Mouse (Mus musculus): ENCODE data around the gene Soga1.

The Soga1 gene

GRCm38 (mm10) chr2:156980059-156980458 is 99.0 kb downstream of the Soga1 start:
- H3K36me3 ChIP-seq (ENCODE audit: control insufficient read depth, insufficient read depth, low read length, poor library complexity, severe bottlenecking) = no peaks in the 10 kb centered on the region
- DNase-seq (ENCODE audit: low read depth, low spot score) = no peak
- H3K27me3 ChIP-seq (ENCODE audit: control insufficient read depth, insufficient read depth, low read length, poor library complexity, severe bottlenecking) = no peaks in the 10 kb centered on the region

- no peak for DNase-seq (ENCODE audit: low read depth, low spot score)
- Histone ChIP-seq H3K27me3 (ENCODE audit: control insufficient read depth, insufficient read depth, low read length, poor library complexity, severe bottlenecking) (no peaks in the 10 kb centered on the region), H3K36me3 (ENCODE audit: control insufficient read depth, insufficient read depth, low read length, poor library complexity, severe bottlenecking) (no peaks in the 10 kb centered on the region)
These were observed 102.3 kb downstream of the Soga1 start for GRCm38 (mm10) chr2:156976711-156977110.

- DNase-seq (ENCODE audit: low read depth, low spot score) = no peak
- H3K36me3 ChIP-seq (ENCODE audit: control insufficient read depth, insufficient read depth, low read length, poor library complexity, severe bottlenecking) = no peaks in the 10 kb centered on the region
- H3K27me3 ChIP-seq (ENCODE audit: control insufficient read depth, insufficient read depth, low read length, poor library complexity, severe bottlenecking) = no peaks in the 10 kb centered on the region
These were observed 104.1 kb downstream of the Soga1 start for GRCm38 (mm10) chr2:156974967-156975366.

GRCm38 (mm10) chr2:156973316-156974100 is 105.5 kb downstream of the Soga1 start:
- no peaks in the 10 kb centered on the region for H3K36me3 ChIP-seq (ENCODE audit: control insufficient read depth, insufficient read depth, low read length, poor library complexity, severe bottlenecking)
- no peak for DNase-seq (ENCODE audit: low read depth, low spot score)
- no peaks in the 10 kb centered on the region for H3K27me3 ChIP-seq (ENCODE audit: control insufficient read depth, insufficient read depth, low read length, poor library complexity, severe bottlenecking)

DNA sequence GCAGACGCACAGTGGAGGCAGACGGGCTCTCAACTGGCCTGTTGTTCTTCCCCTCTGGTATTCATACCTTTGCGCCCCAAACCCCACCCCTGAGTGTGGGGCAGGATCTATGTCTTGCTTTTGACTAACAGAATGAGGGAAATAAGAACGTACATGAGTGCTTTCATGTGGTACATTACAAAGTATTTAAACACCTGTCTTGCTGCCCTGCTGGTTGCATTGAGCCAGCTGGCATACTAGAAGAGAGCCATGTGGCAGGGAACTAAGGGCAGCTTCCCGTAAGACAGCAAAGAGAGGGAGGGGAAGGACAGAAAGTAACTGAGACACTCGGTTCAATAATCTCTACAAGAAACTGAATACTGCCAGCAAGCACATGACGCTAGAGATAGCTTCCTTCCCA is 108.8 kb downstream of the Soga1 start:
- no peak for DNase-seq (ENCODE audit: low read depth, low spot score)
- Histone ChIP-seq H3K36me3 (ENCODE audit: control insufficient read depth, insufficient read depth, low read length, poor library complexity, severe bottlenecking) (no peaks in the 10 kb centered on the region), H3K27me3 (ENCODE audit: control insufficient read depth, insufficient read depth, low read length, poor library complexity, severe bottlenecking) (no peaks in the 10 kb centered on the region)

DNA sequence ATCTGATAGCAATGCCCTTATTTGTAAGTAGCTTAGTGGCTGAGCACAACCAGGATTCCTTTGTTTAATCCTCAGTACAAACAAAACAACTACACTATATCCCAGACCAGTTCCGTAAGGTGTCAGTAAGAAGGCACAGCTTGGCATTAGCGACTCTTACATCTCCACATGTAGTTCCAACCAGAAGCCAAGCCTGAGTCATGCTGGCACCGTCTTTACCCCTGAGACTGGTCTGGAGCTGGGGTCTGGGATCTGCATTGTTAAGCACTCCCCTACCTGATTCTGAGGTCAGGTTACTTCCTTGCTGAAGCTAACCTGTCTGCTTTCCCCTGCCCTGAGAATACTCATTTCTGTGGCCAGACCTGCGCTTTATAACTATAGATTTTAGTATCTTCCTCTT is 110.6 kb downstream of the Soga1 start:
- Histone ChIP-seq H3K36me3 (ENCODE audit: control insufficient read depth, insufficient read depth, low read length, poor library complexity, severe bottlenecking) (no peaks in the 10 kb centered on the region), H3K27me3 (ENCODE audit: control insufficient read depth, insufficient read depth, low read length, poor library complexity, severe bottlenecking) (no peaks in the 10 kb centered on the region)
- DNase-seq (ENCODE audit: low read depth, low spot score) = no peak

DNA sequence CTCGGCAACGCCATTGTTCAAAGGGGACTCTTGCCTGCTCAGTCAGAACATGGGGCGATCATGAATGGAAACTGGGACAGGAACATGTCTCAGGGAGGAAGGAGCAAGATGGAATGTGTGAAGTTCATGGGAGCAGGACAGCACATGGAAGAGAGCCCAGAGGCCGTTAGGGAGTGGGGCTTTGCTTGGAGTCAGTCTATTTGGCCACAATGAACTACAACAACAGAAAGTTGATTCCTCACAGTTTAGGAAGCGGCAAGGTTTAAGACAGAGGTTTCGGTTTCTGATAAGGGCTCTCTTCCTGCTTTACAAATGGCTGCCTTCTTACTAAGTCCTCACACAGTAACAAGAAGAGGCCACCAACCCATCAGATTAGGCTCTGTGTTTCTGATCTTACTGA is 111.7 kb downstream of the Soga1 start:
- Histone ChIP-seq H3K27me3 (ENCODE audit: control insufficient read depth, insufficient read depth, low read length, poor library complexity, severe bottlenecking) (no peaks in the 10 kb centered on the region), H3K36me3 (ENCODE audit: control insufficient read depth, insufficient read depth, low read length, poor library complexity, severe bottlenecking) (no peaks in the 10 kb centered on the region)
- no peak for DNase-seq (ENCODE audit: low read depth, low spot score)
